Mouse (Mus musculus): ENCODE results near the gene Vgll4. TPM values are rescaled to one million over a fixed set of nuclear protein-coding genes. Genes with fewer than 3 reads are reported as not detected.

Gene Vgll4
- 35.4 and 47.8 TPM in 2 replicates for polyA plus RNA-seq (2012; rRNA removed)

DNA sequence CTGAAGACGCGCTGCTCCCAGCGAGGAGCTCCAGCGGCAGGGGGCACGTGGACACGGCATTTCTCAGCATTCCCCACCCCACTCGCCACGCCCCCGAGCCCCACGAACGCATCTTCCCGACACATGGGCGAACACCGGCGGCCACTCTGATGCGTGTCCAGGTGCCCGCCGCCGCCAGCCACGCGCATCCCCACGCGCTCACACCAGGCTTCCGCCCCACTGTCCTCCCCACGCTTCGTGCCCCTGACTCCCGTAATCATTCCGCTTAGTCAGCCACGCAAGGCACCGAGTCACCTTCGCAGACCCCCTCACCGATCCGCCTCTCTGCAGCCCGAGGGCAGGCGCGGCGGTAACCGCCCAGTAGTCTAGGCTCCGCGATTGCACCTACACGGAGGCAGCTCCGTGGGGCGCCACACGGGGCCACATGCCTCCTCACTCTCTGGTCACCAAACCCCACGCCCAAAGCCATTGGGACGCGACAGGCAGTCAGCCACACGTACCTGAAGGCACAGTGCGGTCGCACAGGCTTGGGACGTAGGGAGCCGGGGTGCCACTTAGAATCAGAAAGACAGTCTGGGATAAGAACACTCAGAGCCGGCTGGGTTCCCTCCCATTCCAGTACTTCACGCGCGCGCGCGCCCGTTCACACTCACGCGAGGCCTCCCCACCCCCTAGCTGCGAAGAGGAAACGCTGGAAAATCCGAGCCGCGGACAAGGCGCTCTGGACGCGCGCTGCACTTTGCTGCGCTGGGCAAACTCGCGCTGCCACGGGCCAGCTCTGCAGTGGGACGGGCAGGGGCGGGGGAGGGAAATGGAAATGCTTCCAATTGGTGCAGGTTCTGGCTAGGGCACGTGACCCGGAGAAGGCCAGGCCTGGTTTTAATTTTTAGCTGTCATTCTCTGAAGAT, at the start of gene Vgll4:
Gene Vgll4 (minus strand): TSS at position 782 of the 908 bp plus-strand sequence.
- DNase-seq (ENCODE audit: low read depth, low spot score): no peak
- under 1% methylated on average over 79 of the region's 79 CpGs for WGBS

DNA sequence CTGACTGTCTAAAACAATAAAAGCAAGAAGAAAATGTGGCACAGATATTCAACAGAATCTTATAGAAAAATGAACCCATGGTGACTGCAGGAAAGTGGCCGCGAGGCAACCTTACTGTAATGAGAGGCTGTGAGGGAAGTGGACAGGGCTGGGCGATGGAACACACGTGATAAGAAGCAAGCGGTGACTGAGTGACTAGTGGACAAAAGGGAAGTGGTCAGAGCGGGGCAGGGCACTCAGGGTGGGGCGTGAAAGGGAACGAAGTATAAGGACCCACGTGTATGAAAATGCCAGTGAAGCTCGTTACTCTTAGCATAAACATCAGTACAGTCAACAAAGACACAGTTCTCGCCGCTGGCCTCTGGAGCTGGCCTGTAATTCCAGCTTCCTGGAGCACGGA, 45.7 kb upstream of the Vgll4 start:
- no peak for DNase-seq (ENCODE audit: low read depth, low spot score)
- 82% methylated on average over 13 of the region's 13 CpGs for whole genome bisulfite sequencing

DNA sequence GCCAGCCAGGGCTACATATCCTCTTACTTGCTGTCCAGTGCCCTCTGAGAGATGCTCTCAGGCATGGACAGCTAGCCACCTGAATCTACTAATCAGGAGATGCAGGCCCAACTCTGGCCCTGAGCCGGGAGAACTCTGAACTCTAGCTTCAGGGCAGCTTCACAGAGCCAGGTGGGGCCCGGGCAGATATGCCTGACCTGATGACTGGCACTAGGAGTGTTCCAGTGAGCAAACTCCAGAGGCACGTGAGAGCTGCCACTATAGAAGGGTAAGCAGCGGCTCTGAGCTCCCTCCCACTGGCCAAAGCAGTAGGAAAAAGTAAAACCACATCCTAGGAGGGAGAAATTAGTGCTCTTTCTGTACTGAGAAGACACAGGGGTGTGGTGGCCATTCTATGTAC, 43.8 kb upstream of the Vgll4 start:
- no peak for DNase-seq (ENCODE audit: low read depth, low spot score)
- 53% methylated on average over 4 of the region's 4 CpGs for WGBS

DNA sequence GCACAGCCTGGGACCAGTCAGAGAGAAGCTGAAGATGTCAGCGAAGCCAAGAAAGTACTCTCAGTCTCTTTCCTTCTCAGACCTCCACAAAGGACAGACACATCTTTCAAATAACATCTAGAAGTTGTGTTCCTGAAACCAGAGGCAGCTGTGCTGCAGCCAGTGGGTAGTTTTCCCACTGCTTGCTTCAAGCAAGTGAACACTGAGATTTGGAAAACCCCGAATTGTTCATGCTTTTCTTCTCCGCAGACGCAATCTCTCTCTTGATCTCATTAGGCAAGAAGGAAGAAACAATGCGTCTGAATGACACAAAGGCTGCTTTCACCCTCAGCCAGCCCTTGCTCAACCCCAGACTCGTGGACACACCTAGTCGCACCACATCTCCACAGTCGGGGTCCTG, 42.0 kb upstream of the Vgll4 start:
- WGBS: 83% methylated on average over 8 of the region's 8 CpGs
- no peak for DNase-seq (ENCODE audit: low read depth, low spot score)

DNA sequence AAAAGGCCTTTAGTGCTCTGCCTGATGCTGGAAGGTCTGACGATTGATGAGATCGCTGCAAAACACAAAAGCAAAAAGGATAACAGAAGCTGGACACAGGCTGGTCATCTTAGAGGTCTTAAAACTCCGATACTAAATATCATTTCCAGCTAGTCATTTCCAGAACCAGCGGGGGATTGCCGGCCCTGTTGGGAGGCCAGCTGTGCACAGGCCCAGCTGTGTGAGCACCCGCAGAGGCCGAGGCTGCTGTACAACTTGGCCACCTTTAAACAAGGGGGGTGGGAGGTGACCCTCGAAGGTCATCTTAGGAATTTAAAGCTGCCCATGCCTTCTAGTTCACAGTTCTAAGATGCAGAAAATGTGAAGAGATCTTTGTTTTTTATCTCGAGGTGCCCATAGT, 41.0 kb upstream of the Vgll4 start:
- no peak for DNase-seq (ENCODE audit: low read depth, low spot score)
- WGBS: 80% methylated on average over 9 of the region's 9 CpGs

DNA sequence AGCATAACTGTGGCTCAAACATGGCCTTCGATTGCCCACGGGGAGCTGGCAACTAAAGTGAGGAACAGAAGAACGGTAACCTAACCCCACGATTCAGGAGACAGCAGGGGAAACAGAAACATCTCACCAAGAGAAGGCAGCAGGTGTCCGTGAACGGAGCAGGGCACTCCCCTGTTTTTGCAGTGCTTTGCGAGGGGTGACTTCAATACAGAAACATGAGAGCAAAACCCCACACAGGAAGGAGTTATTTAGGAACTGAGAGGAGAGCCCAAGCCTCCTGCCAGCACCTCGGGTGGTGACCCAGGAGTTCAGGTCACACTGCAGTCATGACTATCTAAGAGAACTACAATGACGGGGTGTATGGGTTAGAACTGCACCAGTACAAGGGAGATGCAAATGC, 40.5 kb upstream of the Vgll4 start:
- DNase-seq (ENCODE audit: low read depth, low spot score): no peak
- 85% methylated on average over 9 of the region's 9 CpGs for WGBS

DNA sequence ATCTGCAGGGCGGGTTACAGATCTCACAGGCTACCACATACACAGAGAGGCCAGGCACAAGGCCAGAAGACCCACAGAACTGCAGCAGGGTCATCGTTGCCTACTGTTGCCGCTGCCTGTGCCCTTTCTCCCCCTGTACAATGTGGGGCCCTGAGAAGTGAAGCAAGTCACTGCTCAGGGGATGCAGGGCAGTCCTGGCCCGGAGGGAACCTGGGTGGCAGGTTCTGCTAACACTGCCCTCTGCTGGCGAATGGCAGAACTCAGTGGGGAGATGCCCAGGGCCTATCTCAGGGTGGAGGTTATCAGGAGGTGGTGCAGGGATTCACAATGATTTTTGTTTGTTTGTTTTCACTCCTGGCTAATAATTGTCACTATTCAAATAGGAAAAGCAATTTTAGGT, 37.9 kb upstream of the Vgll4 start:
- DNase-seq (ENCODE audit: low read depth, low spot score): peak; percentile 63
- 27% methylated on average over 5 of the region's 5 CpGs for WGBS

DNA sequence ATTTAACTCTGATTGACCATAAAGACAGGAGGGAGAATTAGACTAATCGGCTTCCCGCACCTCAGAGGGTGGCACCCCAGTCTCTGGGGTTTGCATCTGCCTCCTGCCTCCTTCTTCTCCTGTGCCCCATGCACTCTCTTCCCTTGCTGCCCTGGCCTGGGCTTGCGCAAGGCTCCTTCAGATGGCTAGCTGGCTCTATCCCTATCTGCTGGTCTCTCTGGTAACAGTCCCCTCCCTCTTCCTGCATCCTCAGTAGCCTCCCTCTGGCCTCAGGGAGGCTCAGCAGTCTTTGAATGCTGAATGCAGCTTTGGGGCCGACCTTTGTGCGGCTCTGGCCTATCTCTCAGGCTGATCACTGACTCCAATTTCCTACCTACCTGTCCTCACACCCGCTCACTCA, 37.2 kb upstream of the Vgll4 start:
- DNase-seq (ENCODE audit: low read depth, low spot score): no peak
- 91% methylated on average over 6 of the region's 6 CpGs for WGBS

DNA sequence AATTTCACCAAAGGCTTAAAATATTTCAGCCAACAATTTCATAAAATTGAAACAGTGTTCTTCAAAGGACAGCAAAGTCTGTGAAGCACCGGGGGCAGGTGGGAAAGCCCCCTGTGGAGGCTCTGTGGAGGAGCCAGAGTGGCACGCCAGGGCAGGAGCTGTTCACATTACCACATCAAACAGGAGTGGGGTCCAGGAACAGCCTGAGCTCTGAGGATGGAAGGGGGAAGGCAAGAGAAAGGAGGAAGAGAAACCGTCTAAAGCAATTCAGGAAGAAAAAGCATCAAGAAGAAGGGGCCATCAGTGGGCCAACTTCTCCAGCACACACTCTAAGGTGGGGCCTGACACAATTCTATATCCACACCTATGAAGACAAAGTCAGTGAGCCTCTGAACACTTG, 36.3 kb upstream of the Vgll4 start:
- no peak for DNase-seq (ENCODE audit: low read depth, low spot score)
- 82% methylated on average over 3 of the region's 3 CpGs for WGBS

DNA sequence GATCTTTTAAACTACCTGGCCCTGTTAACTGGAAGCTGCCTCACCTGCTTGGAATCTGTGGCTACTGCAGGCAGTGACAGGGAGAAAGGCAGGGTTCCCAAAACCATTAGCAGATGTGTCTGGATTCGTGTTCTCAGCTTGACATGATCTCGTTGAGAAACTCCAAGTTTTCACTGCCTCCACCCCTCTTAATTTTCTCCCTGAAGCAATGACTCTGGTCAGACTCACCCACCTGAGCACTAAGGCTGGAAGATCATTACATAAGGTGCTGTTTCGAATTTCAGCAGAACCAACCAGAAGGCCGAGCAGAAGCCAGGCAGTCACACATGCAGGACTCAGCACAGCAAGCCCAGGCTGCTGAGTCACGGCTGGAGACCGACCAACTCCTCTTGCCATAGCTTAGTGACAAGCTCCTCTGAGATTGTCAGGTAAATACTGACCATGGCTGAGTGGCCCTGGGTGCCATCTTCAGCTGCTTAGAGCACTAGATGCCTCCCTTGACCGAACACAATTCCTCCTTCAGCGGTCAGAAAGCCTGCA, 35.6 kb upstream of the Vgll4 start:
- WGBS: 93% methylated on average over 8 of the region's 8 CpGs
- DNase-seq (ENCODE audit: low read depth, low spot score): no peak

DNA sequence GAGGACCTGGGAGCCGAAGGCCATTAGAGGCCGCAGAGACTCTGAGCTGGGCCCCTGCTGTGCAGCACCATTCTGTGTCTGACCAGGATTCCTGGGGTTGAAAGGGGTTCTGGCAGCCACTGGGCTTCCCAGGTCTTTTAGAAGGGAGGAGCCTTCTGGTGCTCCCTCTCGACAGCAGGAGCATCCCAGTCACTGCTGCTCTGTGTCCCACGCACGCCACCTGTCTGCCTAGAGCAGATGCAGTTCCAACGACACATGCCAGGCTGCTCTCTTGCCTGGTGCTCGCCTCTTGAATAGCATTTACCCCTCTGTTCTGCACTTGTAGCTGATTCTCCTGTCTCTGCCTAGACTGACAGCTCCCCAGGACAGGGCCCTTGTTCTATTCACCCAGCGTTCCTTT, 34.8 kb upstream of the Vgll4 start:
- DNase-seq (ENCODE audit: low read depth, low spot score): no peak
- 88% methylated on average over 8 of the region's 8 CpGs for WGBS

DNA sequence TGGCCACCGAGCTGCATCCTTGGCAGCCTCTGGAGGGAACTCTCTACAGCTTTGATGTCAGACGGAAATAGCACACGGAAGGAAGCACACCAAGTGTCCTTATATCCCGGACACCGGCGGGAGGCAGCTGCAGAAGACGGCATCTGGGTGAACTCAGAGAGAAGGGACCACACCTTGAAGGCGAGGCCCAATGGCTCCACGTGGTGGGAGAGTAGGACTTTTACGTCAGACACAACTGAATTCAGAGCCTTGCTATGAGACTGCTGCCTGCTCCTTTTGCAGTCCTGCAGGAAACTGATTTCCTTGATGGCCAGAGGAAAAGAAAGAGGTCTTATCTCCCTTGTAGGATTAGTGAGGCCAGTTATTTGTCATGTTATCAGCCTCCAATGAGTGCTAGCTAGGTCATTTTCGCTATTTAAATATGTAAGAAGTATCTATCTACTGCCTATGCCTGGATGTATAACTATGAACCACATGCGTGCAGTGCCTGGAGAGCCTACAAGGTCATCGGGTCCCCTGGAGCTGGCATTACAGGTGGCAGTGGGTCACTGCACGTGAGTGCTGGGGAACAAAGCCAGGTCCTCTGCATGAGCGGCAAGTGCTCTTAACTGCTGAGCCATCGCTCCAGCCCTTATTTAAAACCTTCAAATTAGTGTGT, 28.7 kb upstream of the Vgll4 start:
- WGBS: 45% methylated on average over 16 of the region's 16 CpGs
- no peak for DNase-seq (ENCODE audit: low read depth, low spot score)

DNA sequence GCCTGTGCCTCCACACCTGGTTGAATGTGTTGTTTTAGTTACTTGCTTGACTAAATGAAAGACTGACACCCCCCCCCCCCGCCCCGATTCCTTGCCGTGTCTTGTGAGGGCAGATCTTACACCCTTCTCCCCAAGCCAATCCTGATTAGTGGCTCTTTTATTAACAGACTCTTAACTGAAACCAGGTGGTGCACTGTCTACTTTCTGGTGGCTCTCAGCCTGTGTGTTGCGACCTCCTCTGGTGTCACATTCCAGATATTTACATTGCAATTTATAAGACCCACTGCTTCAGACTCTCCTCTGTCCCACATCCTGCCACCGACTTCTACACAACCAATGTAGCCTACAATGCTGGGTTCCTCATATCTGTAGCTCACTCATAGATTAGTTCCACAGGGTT, 27.7 kb upstream of the Vgll4 start:
- no peak for DNase-seq (ENCODE audit: low read depth, low spot score)
- WGBS: 38% methylated on average over 5 of the region's 5 CpGs

DNA sequence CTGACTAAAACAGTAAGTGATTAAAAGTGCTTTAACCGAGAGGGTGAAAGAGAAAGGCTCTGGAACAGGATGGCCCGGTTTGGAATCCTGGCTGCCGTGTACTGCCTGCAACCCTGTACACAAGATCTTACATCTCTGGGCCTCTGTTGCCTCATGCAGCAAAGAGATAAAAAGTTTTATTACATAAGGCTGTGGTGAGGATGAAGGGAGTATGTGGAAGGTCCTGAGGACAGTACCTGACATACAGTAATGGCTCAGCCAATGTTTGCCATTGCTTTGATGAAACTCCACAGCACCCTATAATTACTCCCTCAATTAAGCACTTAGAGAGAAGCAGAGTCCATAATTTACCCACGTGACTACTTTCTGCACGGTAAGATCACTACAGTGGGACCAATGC, 27.1 kb upstream of the Vgll4 start:
- no peak for DNase-seq (ENCODE audit: low read depth, low spot score)
- 32% methylated on average over 5 of the region's 5 CpGs for WGBS

DNA sequence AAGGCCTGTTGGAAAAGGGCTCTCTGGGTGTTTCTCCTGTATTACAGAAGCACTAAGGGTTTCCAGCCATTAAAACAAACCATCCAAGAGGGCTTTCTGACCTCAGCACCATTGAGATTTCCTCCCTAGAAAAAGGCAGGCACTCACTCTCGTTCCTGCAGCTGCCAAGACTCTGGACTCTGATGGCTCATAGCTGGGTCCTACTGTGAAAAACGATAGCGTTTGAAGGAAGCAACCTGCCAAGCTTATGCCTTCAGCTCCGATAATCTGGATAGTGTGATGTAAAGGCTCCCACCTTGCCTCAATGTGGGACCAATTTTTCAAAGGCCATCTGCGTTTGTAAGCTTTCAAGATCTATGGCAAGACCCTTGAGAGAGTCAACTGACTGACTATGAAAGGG, 24.3 kb upstream of the Vgll4 start:
- 83% methylated on average over 5 of the region's 5 CpGs for WGBS
- DNase-seq (ENCODE audit: low read depth, low spot score): no peak

DNA sequence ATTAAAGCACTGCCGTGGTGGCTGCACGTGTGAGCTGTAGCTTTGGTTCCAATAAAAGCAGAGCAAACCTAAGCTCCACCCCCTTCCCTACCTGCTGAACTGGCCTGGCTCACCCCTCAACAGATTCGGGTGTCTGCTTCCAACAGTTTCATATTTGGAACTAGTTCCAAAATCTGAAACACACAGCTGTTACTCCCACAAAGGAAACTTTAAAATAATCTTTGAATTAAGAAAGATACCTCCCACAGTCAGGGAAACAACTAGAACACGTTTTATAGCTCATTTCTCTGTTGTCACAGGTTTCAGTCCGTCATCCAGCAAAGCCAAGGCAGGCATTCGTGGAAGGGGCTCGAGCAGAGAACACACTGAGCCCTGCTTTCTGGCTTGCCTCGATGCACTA, 23.9 kb upstream of the Vgll4 start:
- WGBS: 33% methylated on average over 8 of the region's 8 CpGs
- no peak for DNase-seq (ENCODE audit: low read depth, low spot score)

DNA sequence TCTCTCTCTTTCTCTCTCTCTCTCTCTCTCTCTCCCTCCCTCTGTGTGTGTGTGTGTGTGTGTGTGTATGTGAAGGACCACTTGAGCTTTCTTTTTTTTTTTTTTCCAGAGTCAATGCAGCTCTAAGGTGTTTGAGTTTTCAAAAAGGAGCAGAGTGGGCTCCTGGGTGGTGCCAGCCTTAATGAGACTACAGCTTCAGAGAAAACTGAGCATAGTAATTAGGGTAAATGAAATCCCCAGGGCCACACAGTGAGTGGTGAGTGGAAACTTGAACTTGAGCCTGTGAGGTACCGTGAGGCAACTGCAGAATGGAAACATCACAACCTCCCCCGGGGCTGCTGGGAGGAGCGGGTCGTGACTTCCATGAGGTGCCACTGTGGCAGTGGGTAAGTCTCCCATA, 22.1 kb upstream of the Vgll4 start:
- 92% methylated on average over 4 of the region's 4 CpGs for WGBS
- DNase-seq (ENCODE audit: low read depth, low spot score): no peak

DNA sequence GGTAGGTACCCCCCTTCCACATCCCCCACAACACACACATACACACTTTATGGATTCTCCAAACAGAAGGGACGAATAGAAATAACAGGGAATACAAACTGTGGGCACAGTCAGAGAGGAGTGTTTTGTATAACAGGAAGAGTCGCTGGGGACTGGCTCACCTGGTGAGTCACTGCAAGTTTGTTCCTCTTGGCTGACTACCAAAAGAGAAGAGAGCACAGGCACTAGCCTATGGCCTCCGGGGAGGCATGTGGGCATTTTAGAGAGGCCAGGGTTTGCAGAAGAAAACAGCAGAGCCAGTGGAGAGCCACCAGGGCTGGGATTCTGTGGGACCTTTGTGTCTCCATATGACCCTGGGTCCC, 18.8 kb upstream of the Vgll4 start:
- no peak for DNase-seq (ENCODE audit: low read depth, low spot score)
- 13% methylated on average over 3 of the region's 3 CpGs for WGBS

DNA sequence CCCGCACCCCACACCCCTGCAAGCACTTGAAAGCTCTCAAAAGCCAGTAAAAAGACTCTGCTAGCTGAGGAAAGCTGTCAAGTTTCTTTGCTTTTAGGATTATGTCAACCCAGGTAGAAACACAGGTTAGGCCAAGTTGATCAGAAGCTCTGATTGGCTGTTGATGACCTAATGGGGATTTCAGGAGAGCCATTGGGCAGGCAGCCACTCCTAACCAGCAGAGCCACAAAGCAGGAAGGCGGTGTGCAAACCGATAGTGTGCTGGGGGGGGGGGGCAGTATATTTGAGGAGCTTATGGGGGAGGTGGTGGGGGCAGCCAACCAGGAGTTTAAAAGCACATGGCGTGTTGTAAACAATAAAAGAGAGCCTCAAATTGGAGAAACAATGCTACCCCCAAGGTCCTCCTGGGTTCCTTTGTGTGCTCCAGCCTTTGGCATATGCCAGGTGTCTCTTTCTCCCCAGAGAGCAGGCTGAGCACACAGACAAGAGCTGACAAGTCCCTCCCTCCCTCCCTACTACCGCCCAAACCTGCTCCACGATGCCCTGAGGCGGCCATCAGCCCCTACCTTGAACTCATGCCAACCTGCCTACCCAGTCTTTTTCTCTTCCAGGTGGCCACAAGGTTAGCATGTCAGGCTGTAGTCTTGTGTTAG, 18.3 kb upstream of the Vgll4 start:
- 32% methylated on average over 7 of the region's 7 CpGs for WGBS
- DNase-seq (ENCODE audit: low read depth, low spot score): no peak

DNA sequence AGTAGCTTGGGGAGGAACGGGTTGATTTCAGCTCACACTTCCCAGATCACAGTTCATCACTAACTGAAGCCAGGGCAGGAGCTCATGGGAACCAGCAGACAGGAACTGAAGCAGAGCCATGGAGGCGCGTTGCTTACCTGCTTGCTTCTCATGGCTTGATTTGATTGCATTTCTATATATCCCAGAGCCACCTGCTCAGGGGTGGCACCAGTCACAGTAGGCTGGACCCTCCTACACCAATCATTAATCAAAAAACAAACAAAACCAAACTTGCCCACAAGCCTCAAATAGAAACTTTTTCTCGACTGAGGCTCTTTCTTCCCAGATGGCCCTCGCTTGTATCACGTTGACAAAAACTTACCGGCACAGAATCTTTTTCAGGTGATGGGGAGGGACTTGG, 12.9 kb upstream of the Vgll4 start:
- DNase-seq (ENCODE audit: low read depth, low spot score): no peak
- 21% methylated on average over 7 of the region's 7 CpGs for WGBS

DNA sequence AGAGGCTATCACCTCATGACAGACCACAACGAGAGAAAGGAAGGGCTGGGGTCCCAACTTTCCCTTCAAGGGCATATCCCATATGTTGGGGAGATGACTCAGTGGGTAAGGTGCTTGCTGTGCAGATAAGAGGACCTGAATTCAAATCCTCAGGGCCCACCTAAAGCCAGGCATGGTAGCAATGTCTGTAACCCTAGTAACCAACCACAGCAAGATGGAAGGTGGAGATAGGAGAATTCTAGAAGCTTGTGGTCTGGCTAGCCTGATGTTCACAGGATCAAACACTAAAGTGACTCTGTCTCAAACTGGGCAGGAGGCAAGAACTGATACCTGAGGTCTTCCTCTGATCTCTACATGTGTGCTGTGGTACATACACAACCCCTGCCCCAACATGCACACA, 9.9 kb upstream of the Vgll4 start:
- 84% methylated on average over 1 of the region's 1 CpGs for WGBS
- no peak for DNase-seq (ENCODE audit: low read depth, low spot score)

All from large intestine, adult 2 months (tissue).